Mouse (Mus musculus): ENCODE data around the gene Slc46a2. TPM values are rescaled to one million over a fixed set of nuclear protein-coding genes. Genes with fewer than 3 reads are reported as not detected.

The Slc46a2 gene
- 0.11 TPM in 1 of 2 replicates, not detected in the other for polyA plus RNA-seq (2015; fragmentation: Nextera tagmentation; extraction: Ambion mirVana)

DNA sequence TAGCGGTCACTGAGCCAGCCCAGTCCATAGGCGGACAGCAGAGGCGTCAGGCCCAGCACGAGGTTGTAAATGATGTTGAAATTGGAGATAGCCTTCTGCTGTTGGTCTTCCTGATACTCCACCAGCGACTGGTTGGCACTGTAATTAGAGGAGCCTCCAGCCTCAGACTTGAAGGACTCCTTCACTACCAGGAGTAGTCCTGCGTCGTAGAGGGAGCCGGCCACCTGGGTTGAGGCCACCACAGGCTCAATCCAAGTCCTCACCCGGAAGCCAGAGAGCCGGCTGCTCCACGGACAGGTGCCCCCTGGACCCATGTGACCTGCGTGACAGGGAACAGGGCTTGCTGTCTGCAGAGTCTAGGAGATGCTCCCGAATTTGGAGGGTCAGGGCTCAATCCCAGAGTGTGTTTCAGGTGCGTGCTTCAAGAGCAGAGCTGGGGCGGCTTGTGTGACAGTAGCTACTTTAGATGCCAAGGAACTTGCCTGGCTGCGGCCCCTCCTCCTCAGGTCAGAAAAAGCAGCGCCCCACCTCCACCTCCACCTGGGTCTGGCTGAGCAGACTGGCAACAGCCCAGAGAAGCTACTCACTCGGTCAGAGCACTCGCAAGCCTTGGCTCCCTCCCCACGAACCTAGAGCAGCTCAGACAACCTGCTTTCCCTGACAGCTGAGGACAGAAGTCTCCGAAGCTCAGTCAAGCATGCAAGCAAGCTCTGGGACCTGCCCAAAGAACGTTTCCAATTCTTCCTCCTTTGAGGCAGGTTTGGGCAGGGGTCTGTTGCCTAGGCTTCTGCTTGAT is at the start of gene Slc46a2:
Slc46a2 (minus strand) TSS at position 449 of the 796 bp plus-strand sequence.

DNA sequence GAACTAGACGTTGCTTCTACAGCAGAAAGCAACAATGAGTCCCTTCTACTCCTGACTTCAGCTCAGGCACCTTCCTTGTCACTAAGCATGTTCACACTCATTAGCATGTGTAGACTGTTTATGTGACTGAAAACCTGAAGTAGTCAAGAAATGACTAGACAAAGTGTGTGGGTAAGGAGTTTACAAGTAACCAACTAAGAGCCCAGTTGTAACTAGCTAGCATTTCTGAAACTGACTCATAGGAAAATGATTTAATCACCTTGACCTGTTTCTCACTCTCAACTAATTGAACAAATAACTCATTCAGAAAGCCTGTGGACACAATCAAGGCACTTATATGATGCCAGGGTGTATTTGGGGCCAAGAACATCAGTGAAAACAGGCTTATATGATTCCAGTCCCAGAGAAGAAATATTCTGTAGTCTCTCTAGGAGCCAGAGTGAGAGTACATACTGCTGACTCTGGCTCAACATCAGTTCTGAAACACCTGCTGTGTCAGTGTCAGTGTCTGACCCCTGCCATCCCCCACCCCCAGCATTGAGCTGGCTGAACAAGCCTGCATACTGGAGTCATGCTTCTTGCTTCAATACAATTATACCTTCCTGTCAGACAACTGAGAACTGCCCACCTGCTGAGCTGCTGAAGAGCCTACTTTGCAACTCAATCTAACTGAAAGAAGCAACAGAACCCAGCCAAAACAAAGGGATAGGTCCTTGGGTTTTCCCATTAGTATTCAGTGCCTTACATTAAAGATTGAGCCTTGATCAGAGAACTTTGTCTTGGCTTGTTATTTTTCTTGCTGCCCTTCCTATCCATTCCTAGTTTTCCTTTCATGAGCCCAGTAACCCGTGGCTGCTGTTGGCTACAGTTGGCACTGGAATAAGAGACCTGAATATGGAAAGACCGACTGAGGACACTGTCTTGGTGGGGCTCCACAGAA is 48.8 kb upstream of the Slc46a2 start, which contains the start of gene Mup6:
Mup6 (plus strand) TSS at position 890 of the 940 bp plus-strand sequence.

DNA sequence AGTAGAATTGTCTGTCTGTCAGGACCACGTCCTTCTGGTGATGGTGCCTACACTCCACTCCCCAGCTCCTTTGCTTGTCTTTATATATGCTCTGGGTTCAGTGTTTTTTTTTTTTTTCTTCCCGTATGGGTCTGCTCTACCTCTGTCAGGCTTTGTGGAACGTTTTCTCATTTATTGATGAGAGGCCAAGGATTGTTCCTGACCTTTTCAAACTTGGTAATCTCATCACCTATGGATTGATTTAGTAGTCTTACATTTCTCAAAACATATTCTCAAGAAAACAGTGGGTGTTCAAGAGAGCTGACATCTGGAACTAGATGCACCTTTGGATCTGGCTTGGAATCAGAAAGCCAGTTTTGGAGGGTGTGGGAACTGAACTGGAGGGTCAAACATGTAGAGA is 45.8 kb upstream of the Slc46a2 start, which contains the start of gene Mup4:
Mup4 (minus strand) TSS at position 101 of the 400 bp plus-strand sequence.

Other genes with a start within 250 kb of the Slc46a2 start
- 30.1 and 30.6 TPM in 2 replicates for gene Inip, start 113.5 kb downstream of the Slc46a2 start, polyA plus RNA-seq (2015; fragmentation: Nextera tagmentation; extraction: Ambion mirVana)
- gene Snx30, start 109.2 kb downstream of the Slc46a2 start, polyA plus RNA-seq (2015; fragmentation: Nextera tagmentation; extraction: Ambion mirVana): 5.3 and 6.2 TPM in 2 replicates
- not detected in 2 replicates for gene Mup4, start 45.7 kb upstream of the Slc46a2 start, polyA plus RNA-seq (2015; fragmentation: Nextera tagmentation; extraction: Ambion mirVana)
- not detected in 2 replicates for gene Mup6, start 49.2 kb upstream of the Slc46a2 start, polyA plus RNA-seq (2015; fragmentation: Nextera tagmentation; extraction: Ambion mirVana)
- gene Mup7, start 155.4 kb upstream of the Slc46a2 start, polyA plus RNA-seq (2015; fragmentation: Nextera tagmentation; extraction: Ambion mirVana): not detected in 2 replicates
- not detected in 2 replicates for gene Mup2, start 239.2 kb upstream of the Slc46a2 start, polyA plus RNA-seq (2015; fragmentation: Nextera tagmentation; extraction: Ambion mirVana)